Mouse (Mus musculus) ES-Bruce4 (cell line): ENCODE results near the gene Mettl25.

ENCODE experiments used
- CTCF ChIP-seq: IDR thresholded peaks from one replicate; pipeline ENCODE4 v1.8.1; 2011; ENCODE audit warnings: low read depth, low read length
- EP300 ChIP-seq: IDR thresholded peaks from 2 replicates; pipeline ENCODE4 v1.6.1; 2011; ENCODE audit warnings: low read depth, low read length; ENCODE audit not compliant: insufficient read depth
- POLR2A ChIP-seq: IDR thresholded peaks from one replicate; pipeline ENCODE4 v1.8.1; 2011; ENCODE audit warnings: low read length; ENCODE audit not compliant: insufficient read depth

DNA sequence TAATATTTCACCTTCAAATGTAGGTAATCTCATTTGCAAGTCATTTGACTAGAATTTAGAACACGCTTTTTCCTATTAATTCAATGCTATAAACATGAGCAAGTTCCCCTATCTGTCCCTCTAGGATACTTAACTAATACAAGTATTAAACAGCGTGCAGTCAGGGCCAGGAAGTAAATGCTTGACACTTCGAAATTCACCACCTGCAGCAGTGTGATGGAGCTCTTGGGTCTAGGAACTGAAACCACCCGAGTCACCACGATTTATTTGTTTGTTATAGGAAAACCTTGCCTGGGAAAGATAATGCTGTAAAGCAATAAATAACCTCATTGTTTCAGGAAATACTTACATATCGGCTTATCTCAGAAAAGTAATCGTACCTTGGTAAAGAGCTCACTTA, 81.1 kb downstream of the Mettl25 start:
- TF ChIP-seq POLR2A, result no peak
- no peak for TF ChIP-seq CTCF
- TF ChIP-seq EP300, result no peak
